Mouse (Mus musculus): ENCODE measurements around the gene Fam169b.

DNA sequence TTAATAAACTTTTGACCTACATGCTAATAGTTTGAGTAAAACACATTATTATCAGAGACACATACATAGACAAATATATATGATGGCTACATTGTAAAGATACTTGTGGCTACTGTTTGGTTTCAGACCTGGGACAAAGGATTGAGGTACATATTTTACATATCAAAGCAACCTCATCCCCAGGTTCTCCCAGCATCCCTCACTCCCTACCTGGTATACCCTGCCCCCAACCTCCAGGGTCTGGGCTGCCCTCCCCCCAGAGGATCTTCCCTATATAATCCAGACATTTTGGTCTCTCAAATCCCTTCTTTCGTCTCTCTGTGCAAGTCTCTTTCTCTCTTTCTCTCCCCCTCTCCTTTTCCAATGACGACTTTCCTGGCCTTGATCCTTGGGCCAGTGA lies 579 bp downstream of the Fam169b start:
- TF ChIP-seq CTCF (IDR thresholded peaks at IDR 0.05; ENCODE audit: insufficient read depth, low read depth, low read length) (no peak), POLR2A (IDR thresholded peaks at IDR 0.05; ENCODE audit: insufficient read depth, low read depth, low read length) (no peak)

Data from olfactory bulb, adult 2 months (tissue).